Mouse (Mus musculus) kidney, postnatal 4 days (tissue): ENCODE data around the gene Map2k7.
"Not testable (repeated sequence)": the region's sequence is repeated elsewhere in the genome, so short reads cannot be mapped to it uniquely, and the experiment has no call there.

ENCODE experiments used
- DNase-seq, 2 experiments: peaks; one replicate each; pipeline ENCODE4 v3.0.0; 2021; ENCODE audit warnings: mixed read lengths in 2 of 2

The Map2k7 gene

GRCm38 (mm10) chr8:4226739-4227347 is 11.7 kb upstream of the Map2k7 start, which contains the start of gene Lrrc8e:
TSS of gene Lrrc8e (plus strand) at chr8:4226827.
- peak; percentile 42 to 64 for DNase-seq

- no peak for DNase-seq
These were observed 10.6 kb upstream of the Map2k7 start for GRCm38 (mm10) chr8:4227919-4228318.

- DNase-seq: no peak
These were observed 8.8 kb upstream of the Map2k7 start for GRCm38 (mm10) chr8:4229784-4230183.

- DNase-seq: no peak
These were observed 7.8 kb upstream of the Map2k7 start for GRCm38 (mm10) chr8:4230612-4231351.

DNA sequence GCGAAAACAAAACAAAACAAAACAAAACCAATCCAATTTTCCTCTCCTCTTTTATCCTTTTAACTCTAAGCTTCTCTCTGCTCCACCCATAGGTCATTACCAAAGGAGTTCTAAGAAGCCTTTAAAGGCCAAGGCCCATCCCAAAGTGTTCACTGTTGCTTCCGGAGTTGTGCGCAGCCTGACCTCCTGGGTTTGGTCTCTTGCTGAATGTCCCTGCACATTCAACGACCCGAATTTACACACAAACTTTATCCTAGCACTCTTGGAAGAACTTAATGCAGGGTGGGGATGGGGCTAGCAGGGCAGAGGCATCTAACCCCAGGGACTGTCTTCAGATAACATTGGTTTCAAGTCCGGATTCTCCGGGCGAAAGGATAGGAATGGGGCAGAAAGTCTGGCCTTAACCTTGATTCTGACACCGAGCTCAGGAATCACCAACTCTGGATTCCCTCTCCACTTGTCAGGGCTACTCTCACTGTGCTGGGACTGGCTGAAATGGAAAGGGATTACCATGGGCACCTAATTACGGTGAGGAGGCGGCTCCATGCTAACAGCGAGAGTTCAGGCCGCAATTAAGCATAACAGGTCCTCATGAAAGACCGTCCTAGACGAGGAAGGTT is 616 bp upstream of the Map2k7 start:
- peak; percentile 21 to 57 for DNase-seq

DNA sequence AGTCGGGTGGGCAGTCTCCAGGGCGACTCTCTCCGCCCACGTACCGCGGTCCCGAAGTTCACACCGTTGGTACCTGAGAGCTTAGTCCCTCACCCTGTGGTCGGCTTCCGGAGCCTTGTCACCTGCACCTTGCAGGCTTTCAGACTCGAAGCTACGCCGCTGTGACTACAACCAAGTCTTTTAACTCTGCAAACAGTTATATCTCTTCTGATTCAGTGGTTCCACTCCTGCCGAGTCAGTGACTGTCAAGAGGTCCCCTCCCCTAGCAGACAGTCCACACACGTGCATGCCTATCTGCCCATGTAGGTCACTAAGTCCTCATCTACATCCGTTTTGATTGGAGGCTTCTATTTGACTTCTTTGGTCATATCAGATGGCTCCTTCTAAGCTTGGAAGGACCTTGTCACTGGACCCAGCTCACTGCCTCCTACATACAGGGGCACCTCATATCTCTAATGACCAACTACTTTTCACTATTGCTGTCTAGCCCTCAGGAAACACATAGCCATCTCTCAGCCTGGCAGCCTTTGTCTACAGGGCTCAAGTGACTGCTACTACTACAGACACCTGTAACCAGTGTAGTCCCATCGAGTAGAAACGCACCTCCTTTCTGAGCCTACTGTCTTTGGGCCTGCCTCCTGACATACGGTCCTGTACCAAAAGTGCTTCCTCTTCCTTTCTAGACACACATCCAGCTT is 802 bp downstream of the Map2k7 start:
- no peak for DNase-seq

GRCm38 (mm10) chr8:4245061-4245460 is 6.5 kb downstream of the Map2k7 start:
- no peak for DNase-seq

DNA sequence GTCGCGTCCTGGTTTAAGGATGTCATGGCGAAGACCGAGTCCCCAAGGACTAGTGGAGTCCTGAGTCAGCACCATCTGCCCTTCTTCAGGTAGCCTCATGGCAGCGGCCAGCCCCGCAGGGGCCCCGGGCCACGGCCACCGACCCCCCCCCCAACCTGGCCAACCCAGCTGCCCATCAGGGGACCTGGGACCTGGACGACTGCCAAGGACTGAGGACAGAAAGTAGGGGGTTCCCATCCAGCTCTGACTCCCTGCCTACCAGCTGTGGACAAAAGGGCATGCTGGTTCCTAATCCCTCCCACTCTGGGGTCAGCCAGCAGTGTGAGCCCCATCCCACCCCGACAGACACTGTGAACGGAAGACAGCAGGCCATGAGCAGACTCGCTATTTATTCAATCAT is 7.2 kb downstream of the Map2k7 start:
- DNase-seq: no peak

DNA sequence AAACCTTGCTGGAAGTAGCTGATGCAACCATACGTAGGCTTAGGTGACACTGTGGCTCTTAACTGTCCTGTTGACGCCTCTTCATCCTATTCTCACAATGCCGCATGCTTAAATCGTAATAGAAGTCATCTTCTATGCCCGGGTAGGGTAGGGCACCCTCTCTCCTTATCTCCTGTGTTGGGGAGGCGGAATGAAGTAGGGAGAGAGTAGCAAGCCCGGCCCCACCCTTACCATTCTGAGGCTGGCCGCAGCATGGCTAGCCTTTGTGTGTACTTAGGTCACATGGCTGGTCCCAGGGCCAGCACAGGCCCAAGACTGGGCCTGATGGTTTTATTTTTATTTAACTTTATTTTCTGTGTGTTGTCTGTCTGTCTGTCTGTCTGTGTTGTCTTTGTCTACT is 8.7 kb downstream of the Map2k7 start:
- DNase-seq: no peak

- DNase-seq: no peak
These were observed 9.5 kb downstream of the Map2k7 start, which contains the start of gene Tgfbr3l for GRCm38 (mm10) chr8:4247951-4248540. TSS of gene Tgfbr3l (plus strand) at chr8:4248214.

DNA sequence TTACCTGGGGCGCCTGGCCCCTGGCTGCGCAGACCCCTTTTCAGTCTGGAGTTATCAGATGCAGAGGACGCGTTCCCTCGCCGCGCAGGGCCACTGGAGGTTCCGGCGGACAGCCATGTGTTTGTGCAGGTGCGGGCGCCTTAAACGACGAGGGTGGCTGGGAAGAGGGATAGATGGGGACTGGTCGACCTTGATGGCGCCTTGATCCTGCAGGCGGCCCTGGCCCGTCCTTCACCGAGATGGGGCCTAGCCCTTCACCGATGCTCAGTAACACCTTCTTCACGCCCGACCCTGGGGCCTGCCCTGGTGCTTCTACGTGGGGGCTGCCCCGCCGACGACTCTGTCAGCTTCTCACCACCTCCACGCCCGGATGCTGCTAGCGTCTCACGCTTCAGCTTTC is 10.7 kb downstream of the Map2k7 start:
- peak; percentile 82 to 84 for DNase-seq

- DNase-seq: peak; percentile 92 to 94
These were observed 11.9 kb downstream of the Map2k7 start for GRCm38 (mm10) chr8:4250306-4250970.

GRCm38 (mm10) chr8:4252116-4252760 is 13.7 kb downstream of the Map2k7 start:
- no peak for DNase-seq

- peak; percentile 99 for DNase-seq
These were observed 14.6 kb downstream of the Map2k7 start, which contains the start of gene Snapc2 for GRCm38 (mm10) chr8:4252934-4253841. TSS of gene Snapc2 (plus strand) at chr8:4253080.

GRCm38 (mm10) chr8:4254001-4254400 is 15.5 kb downstream of the Map2k7 start:
- DNase-seq: peak; percentile 71 to 84

GRCm38 (mm10) chr8:4255471-4255870 is 16.9 kb downstream of the Map2k7 start:
- DNase-seq: not testable (repeated sequence)

DNA sequence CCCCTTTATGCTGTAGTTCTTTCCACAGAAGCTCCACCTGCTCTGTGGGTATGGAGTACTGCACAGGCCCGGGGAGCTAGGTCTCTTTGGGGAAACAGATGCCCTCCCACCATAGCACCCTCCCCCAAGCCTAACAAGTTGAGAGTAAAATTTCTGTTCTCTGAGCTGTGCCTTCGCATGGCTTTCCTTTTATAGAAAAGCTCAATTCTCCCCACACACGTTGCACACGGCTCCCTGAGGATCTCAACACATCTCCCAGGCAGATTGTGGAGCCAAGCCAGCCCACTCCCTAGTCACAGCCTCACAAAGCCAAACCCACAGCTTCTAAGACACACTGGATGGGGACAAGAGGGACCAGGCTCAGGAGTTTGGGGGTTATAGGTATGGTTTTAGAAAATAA is 18.4 kb downstream of the Map2k7 start:
- DNase-seq: peak in 1 of 2 experiments; percentile 20

DNA sequence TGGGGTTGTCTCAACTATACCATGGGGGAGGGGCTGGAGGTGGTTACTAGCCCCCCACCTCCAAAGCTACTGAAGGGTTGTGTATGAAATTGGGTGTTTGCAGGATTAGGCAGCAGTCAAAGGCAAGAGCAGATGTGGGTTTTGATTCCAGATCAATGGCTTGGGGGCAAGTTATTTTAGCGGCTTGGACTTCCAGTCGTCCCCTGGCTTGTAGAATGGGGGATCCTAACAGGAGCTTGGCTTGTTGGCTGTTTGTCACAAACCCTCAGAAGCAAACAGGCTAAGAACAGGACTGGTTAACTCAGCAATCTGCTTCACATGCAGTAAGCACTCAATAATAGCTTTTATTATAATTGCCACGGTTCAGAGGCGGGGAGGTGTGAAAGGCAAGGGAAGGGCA is 18.8 kb downstream of the Map2k7 start:
- no peak for DNase-seq

DNA sequence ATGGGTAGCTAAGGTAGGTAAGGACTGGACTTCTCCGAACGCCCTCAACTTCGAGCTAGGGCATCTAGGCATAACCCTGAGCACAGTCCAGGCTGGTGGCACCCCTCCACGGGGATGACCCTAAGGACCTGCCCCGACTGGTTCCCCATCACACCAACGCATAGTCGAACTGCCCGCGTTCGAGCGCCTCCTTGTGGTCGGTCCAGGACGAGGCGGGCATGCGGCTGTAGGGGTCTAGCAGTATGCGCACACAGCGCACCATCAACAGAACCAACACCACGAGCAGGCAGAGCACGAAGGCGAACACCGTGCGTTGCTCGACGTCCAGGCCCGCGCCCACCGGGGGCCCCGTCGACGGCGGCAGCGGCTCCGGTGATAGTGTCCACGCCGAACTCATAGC is 19.7 kb downstream of the Map2k7 start:
- peak; percentile 90 to 92 for DNase-seq

- no peak for DNase-seq
These were observed 20.1 kb downstream of the Map2k7 start for GRCm38 (mm10) chr8:4258678-4259077.
